In the genomic region with DNA sequence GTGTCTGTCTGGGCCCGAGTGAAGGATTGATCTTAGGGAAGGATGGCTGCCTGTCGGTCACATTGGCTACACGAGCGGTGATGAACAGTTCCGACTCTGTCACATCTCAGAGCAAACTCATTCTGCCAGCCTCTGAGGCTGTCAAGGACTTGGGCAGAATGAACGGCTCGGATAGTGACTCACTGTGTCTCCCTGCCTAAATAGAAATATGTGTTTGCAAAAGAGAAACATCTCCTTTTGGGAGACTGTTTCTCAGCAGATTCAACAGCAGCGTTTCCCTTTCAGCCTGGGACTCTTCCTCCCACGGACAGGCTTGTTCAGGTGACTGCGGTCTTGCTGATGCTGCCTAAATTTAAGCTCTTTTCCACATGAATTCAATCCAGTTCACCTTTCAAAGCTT, we compare ENCODE assay signal across 28 mouse cellular contexts. TPM values are rescaled to one million over a fixed set of nuclear protein-coding genes. Genes with fewer than 3 reads are reported as not detected.
DNase-seq lines count a peak whose midpoint lies in the region; ATAC-seq lines count a peak whose summit lies in the region.
"Had no signal": no experiment of that assay in that cellular context is flagged by ENCODE, and none has a peak within 500 bp of the region (broad histone marks: within the 10 kb centered on the region; RNA-seq: fewer than 3 reads in every experiment).

No protein-coding gene starts in this region.

- no peaks in the 10 kb centered on the region for H3K9me3 ChIP-seq in heart, embryonic 11.5 days (replicated peaks; ENCODE audit: control insufficient read depth, low read length)
- H3K9me3 ChIP-seq: heart, embryonic 15.5 days; hindbrain, embryonic 12.5 days; midbrain, embryonic 15.5 days had no signal

- no peaks in the 10 kb centered on the region for H3K27me3 ChIP-seq in heart, embryonic 11.5 days (ENCODE audit: control insufficient read depth, insufficient read depth, low read length)
- H3K27me3 ChIP-seq: heart, embryonic 15.5 days; hindbrain, embryonic 12.5 days; midbrain, embryonic 15.5 days had no signal

- peak; percentile 70 for DNase-seq in heart, adult 11 months
- DNase-seq in right cerebral cortex, adult 18-20 months = peak; percentile 55
- DNase-seq in right cerebral cortex, postnatal 36 days (ENCODE audit: low spot score in 2 of 2) = no peak
- DNase-seq in adrenal gland, postnatal 25 days = peak; percentile 18
- peak; percentile 71 for DNase-seq in telencephalon, adult 2 months (ENCODE audit: low read depth, low spot score)
- no peak for DNase-seq in c-Kit-positive CD71-positive TER-119-positive erythroid progenitor cells, embryonic 14.5 days (ENCODE audit: low spot score)
- DNase-seq: cerebellum, adult 18-20 months; cerebellum, postnatal 10 days; gastrocnemius, postnatal 10 days; kidney, adult 9 months; kidney, postnatal 10 days; liver; lung, adult 2 months; lung, postnatal 10 days; right cerebral cortex, postnatal 14 days; spleen, adult 18-20 months; thymus, adult 18-20 months; thymus, postnatal 25 days had no signal

- no peak overlapping the region for H3K27ac ChIP-seq in heart, embryonic 11.5 days (ENCODE audit: low read depth, low read length)
- H3K27ac ChIP-seq: heart, embryonic 15.5 days; hindbrain, embryonic 12.5 days; liver, embryonic 14.5 days; macrophage; midbrain, embryonic 15.5 days had no signal

- 86% methylated on average over 10 of the region's 10 CpGs for WGBS in heart, embryonic 11.5 days (ENCODE audit: insufficient replicate concordance)

- H3K4me3 ChIP-seq in heart, embryonic 11.5 days (ENCODE audit: low read depth, low read length) = no peak overlapping the region
- H3K4me3 ChIP-seq: erythroblast, embryonic 14.5 days; heart, embryonic 15.5 days; hindbrain, embryonic 12.5 days; midbrain, embryonic 15.5 days had no signal

- no peak overlapping the region for H3K4me2 ChIP-seq in heart, embryonic 11.5 days
- H3K4me2 ChIP-seq: heart, embryonic 15.5 days; hindbrain, embryonic 12.5 days; midbrain, embryonic 15.5 days had no signal

- H3K9ac ChIP-seq in heart, embryonic 11.5 days (ENCODE audit: low read depth, low read length) = no peak overlapping the region
- H3K9ac ChIP-seq: heart, embryonic 15.5 days; hindbrain, embryonic 12.5 days; liver, embryonic 14.5 days; midbrain, embryonic 15.5 days had no signal

- H3K4me1 ChIP-seq in heart, embryonic 11.5 days (ENCODE audit: control insufficient read depth, insufficient read depth, low read length) = no peaks in the 10 kb centered on the region
- H3K4me1 ChIP-seq: hindbrain, embryonic 12.5 days had no signal

- peaks cover 6% of the 10 kb centered on the region for H3K36me3 ChIP-seq in heart, embryonic 11.5 days (ENCODE audit: control insufficient read depth, insufficient read depth, low read length)
- H3K36me3 ChIP-seq: hindbrain, embryonic 12.5 days; midbrain, embryonic 15.5 days had no signal

- no peak for ATAC-seq in heart, embryonic 11.5 days (replicated peaks; ENCODE audit: insufficient number of reproducible peaks, low FRiP score, low TSS enrichment)
- ATAC-seq: CD4-positive, CD25-positive, alpha-beta regulatory T cell, adult 4 months; forebrain, embryonic 16.5 days; intestine, embryonic 16.5 days; midbrain, embryonic 15.5 days had no signal

RNA-seq across cellular contexts. Expression of gene Stat1, which starts 37.1 kb away (rescaled TPM):
- 28.5 and 31.2 TPM in 2 replicates for polyA plus RNA-seq in heart, embryonic 11.5 days (2014; fragmentation: Nextera tagmentation; extraction: Ambion mirVana)
- 68.7 and 94.5 TPM in 2 replicates for total RNA-seq in adrenal gland, postnatal 25 days (2021)

Comparison
In these comparisons a context has a peak if more than half of its experiments do, and no peak if none do; other contexts are left out.
1. DNase-seq: peak in heart, adult 11 months (single experiment), right cerebral cortex, adult 18-20 months (single experiment), adrenal gland, postnatal 25 days (single experiment) and telencephalon, adult 2 months (single experiment); none in right cerebral cortex, postnatal 36 days (0 of 2) and c-Kit-positive CD71-positive TER-119-positive erythroid progenitor cells, embryonic 14.5 days (single experiment).